Mouse (Mus musculus) WW6 (cell line): Measurements from ENCODE around the gene Bhlhe23.

ENCODE experiments used
- DNase-seq: peaks from one replicate; pipeline ENCODE4 v3.0.0-alpha.2; 2013; ENCODE audit warnings: low read depth, low spot score

The Bhlhe23 gene

DNA sequence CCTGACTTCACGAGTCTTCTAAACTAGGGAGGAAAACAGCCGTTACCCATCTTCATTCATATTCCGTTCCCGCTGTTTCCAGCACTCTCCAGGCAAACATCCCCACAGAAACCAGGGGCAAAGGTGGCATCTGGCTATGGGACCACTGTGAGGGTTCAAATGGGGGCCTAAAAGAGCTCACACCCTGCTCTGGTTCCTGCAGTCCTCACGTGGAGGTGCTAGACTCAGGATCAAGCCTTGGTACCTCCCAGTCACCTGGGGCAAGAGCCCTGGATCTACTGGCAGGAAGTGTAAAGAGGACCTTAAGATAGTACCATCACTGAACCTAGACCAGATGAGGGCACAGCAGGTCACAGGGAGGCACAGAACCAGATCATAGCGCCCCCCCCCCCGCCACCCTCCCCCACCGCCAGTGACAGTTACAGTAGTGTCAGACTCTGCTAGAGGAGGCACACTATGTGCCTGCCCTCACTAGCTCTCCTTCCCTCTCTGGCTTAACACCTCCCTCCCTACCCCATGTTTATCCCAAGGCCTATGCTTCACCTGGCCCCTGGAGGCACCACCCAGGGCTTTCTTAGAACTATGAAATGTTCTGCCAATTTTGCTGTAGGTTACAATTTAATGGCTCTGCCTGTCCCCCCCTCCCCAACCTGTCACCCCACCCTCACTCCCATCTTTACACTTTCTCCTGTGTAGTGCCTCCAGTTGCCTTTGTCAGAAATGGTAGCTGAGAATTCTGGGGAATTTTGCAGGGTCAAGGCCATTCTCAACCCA lies 50.7 kb downstream of the Bhlhe23 start:
- DNase-seq = no peak

DNA sequence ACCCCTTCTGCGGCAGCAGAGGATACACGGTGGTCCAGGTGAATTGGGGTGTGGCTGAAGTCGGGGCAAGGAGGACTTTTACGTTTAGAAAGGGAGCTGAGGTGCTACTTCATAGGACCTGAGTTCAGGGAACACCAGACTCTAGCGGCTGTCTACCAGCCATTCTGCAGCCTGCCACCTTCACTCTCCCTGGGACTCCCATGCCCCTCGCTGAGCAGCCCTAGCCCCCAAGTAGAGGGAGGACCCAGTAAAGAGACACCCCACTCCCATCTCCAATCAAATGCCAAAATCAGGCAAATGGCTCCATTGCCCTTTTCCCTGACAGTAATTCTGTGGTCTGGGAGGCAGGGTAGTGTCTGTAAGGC lies 51.3 kb downstream of the Bhlhe23 start:
- no peak for DNase-seq

DNA sequence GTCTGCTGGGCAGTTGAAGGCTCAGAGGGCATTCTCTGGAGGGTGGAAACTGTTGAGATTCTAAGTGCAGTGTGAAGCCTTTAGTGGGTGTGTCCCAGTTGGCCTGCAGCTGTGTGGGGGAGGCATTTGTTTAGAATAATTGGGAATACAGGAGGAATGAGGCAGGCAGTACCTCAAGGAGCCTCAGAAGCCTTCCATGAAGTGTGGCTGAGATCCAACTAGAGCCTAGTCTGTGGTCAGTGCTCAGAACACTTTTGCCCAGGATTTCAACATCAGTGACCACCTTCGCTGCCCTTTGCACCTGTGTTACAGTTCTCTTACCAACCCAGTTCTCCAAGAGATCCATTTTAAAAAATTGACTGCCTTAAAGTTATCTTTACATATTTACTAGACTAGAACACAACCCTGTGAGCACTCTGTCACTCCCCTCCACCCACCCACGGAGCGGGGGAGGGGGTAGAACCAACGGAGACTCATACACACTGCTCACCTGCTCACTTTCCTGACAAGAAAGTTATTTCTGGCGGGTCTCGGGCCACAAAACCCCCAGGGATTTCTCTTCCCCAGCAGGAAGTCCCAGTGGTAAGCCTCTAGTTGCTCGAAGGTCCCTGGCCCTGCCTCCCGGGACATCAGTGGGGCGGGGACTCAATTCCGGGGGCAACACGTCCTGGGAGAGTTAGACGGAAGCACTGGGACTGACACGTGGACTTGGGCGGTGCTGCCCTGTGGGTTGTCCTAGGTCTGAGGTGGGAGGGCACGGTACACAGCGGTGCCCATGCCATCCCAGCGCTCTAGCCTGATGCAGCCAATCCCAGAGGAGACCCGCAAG lies 51.9 kb downstream of the Bhlhe23 start, which contains the start of gene Slc17a9:
Gene Slc17a9 (plus strand): TSS at position 679 of the 829 bp plus-strand sequence.
- no peak for DNase-seq
